Mouse (Mus musculus): ENCODE measurements at regions not wholly inside any gene's neighbourhood (a gene's known extent, or its start where the extent isn't known, plus 50 kb on each side); places are given as distances from the start of the nearest gene placed in this dataset.

DNA sequence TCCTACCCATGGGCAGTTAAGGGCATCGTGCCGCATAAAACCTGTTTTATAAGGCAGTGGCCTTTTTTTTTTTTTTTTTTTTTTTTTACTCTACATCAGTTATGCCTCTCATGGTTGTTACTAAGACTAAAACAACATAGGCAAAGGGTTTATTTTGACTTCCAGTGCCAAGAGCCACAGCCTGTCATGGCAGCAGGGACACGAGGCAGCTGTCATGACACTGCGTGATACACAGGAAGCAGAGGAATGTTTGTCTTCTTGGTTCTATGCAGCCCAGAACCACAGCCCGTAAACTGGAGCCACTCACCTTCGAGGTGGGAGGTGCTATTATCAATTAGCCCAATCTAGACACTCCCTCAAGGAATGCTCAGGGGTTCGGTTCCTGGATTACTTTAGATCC is 81.3 kb upstream of the Kcnk2 start:
- Histone ChIP-seq H3K27ac (no peak overlapping the region), H3K4me1 (replicated peaks; ENCODE audit: insufficient read depth, low read length) (no peaks in the 10 kb centered on the region), H3K9me3 (replicated peaks; ENCODE audit: low read length) (no peaks in the 10 kb centered on the region), H3K36me3 (ENCODE audit: insufficient read depth, low read length) (no peaks in the 10 kb centered on the region), H3K4me2 (ENCODE audit: low read length) (no peak overlapping the region), H3K4me3 (replicated peaks; ENCODE audit: low read depth, low read length) (no peak overlapping the region), H3K27me3 (ENCODE audit: insufficient read depth, low read length) (no peaks in the 10 kb centered on the region), H3K9ac (ENCODE audit: low read depth, low read length) (no peak overlapping the region)
- peak; percentile 31 for DNase-seq (ENCODE audit: low spot score)
- ATAC-seq (replicated peaks; ENCODE audit: low FRiP score, low read depth): no peak
- no peak for TF ChIP-seq CTCF (IDR thresholded peaks at IDR 0.05; ENCODE audit: low read depth)
- WGBS: 28% methylated on average over 7 of the region's 7 CpGs

DNA sequence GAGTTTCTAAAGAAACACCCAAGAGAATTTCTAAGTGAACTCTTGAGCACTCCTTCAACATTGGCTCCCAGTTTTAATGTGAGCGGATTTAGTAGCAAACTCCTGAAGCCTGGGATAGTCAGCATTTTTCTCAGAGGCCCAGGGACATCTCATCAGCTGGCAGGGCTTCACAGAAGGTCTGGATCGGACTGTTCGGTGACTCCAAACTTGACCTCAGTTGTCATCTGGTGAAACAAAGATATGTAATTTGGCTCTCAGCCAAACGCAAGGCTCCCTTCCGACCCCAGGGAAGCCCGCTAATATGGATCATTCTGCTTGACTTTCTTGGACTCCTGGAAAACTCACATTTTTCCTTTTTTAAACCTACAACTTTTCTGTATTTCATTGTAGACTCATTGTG is 76.0 kb upstream of the Kcnk2 start:
- H3K36me3 ChIP-seq (ENCODE audit: insufficient read depth, low read length): no peaks in the 10 kb centered on the region
- ATAC-seq (replicated peaks; ENCODE audit: low FRiP score, low read depth): no peak
- no peak for DNase-seq (ENCODE audit: low spot score)
- H3K4me1 ChIP-seq (replicated peaks; ENCODE audit: insufficient read depth, low read length): no peaks in the 10 kb centered on the region
- H3K4me2 ChIP-seq (ENCODE audit: low read length): no peak overlapping the region
- no peak overlapping the region for H3K27ac ChIP-seq
- no peak for TF ChIP-seq CTCF (IDR thresholded peaks at IDR 0.05; ENCODE audit: low read depth)
- no peaks in the 10 kb centered on the region for H3K9me3 ChIP-seq (replicated peaks; ENCODE audit: low read length)
- H3K9ac ChIP-seq (ENCODE audit: low read depth, low read length): no peak overlapping the region
- H3K4me3 ChIP-seq (replicated peaks; ENCODE audit: low read depth, low read length): no peak overlapping the region
- 63% methylated on average over 6 of the region's 6 CpGs for WGBS
- no peaks in the 10 kb centered on the region for H3K27me3 ChIP-seq (ENCODE audit: insufficient read depth, low read length)

DNA sequence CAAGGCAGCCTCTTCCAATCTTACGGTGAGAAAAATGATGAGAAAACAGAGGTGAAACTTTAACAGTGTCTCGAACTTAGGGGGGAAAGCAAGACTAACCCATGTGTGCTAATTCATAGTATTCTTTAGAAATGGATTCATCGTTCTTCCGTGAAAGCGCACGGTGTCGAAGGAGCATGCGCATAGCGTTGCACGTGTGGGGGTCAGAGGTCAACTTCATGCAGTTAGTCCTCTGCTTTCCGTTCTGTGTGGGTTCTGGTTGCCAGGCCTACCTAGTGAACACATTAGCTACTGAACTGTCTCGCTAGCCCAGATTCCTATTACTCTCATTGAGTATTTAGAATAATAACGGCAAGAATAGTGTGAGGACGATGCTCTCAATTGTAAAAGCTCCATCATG is 74.7 kb upstream of the Kcnk2 start:
- Histone ChIP-seq H3K9ac (ENCODE audit: low read depth, low read length) (no peak overlapping the region), H3K4me1 (replicated peaks; ENCODE audit: insufficient read depth, low read length) (no peaks in the 10 kb centered on the region), H3K4me3 (replicated peaks; ENCODE audit: low read depth, low read length) (no peak overlapping the region), H3K27me3 (ENCODE audit: insufficient read depth, low read length) (no peaks in the 10 kb centered on the region), H3K36me3 (ENCODE audit: insufficient read depth, low read length) (no peaks in the 10 kb centered on the region), H3K27ac (no peak overlapping the region), H3K9me3 (replicated peaks; ENCODE audit: low read length) (no peaks in the 10 kb centered on the region), H3K4me2 (ENCODE audit: low read length) (no peak overlapping the region)
- no peak for ATAC-seq (replicated peaks; ENCODE audit: low FRiP score, low read depth)
- 96% methylated on average over 14 of the region's 14 CpGs for WGBS
- no peak for TF ChIP-seq CTCF (IDR thresholded peaks at IDR 0.05; ENCODE audit: low read depth)
- DNase-seq (ENCODE audit: low spot score): no peak

DNA sequence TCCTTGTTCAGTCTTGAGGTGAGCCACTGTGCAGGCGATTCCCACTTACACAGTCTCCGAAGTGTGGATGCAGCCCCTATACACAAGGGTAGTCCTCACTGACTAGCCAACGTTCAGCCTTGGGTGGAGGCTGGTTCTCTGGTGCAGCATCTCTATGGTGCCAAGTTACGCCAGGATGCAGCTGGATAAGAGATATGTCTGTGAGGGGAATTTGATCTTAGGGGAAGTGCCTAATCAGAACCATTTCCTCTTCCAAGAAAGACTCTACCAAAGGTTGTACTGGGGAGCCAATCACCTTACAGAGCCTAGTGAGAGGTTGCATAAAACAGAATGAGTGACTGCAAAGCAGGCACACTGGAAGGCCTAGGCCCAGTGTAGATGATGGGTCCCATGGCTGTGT is 71.0 kb upstream of the Kcnk2 start:
- DNase-seq (ENCODE audit: low spot score): no peak

DNA sequence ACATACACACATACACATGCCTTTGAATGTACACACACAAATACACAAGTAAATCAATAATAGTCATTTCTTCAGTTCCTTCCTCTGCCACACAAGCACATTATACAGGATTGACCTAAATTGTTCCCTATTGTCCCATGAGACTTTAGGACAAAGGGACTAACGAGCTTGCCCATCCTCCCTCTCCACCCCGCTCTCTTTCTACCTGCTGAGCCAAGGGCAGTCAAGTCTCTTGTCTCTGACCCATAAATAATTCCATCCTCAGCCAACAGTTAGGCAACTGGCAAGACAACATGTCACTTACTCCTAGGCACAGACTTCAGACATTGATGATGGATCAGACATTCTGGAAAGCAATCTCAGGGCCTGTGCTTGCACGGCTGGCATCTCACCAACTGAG is 56.3 kb upstream of the Kcnk2 start:
- no peaks in the 10 kb centered on the region for H3K36me3 ChIP-seq (ENCODE audit: insufficient read depth, low read length)
- WGBS: 84% methylated on average over 3 of the region's 3 CpGs
- no peak for DNase-seq (ENCODE audit: low spot score)
- H3K9ac ChIP-seq (ENCODE audit: low read depth, low read length): no peak overlapping the region
- ATAC-seq (replicated peaks; ENCODE audit: low FRiP score, low read depth): no peak
- no peak overlapping the region for H3K4me3 ChIP-seq (replicated peaks; ENCODE audit: low read depth, low read length)
- no peak overlapping the region for H3K4me2 ChIP-seq (ENCODE audit: low read length)
- H3K9me3 ChIP-seq (replicated peaks; ENCODE audit: low read length): no peaks in the 10 kb centered on the region
- H3K4me1 ChIP-seq (replicated peaks; ENCODE audit: insufficient read depth, low read length): no peaks in the 10 kb centered on the region
- no peak for TF ChIP-seq CTCF (IDR thresholded peaks at IDR 0.05; ENCODE audit: low read depth)
- no peaks in the 10 kb centered on the region for H3K27me3 ChIP-seq (ENCODE audit: insufficient read depth, low read length)
- no peak overlapping the region for H3K27ac ChIP-seq

More for the DNA sequence above, 71.0 kb upstream of the Kcnk2 start:
- no peak overlapping the region for H3K27ac ChIP-seq
- no peak for ATAC-seq (replicated peaks; ENCODE audit: low FRiP score, low read depth)
- H3K4me1 ChIP-seq (replicated peaks; ENCODE audit: insufficient read depth, low read length): no peaks in the 10 kb centered on the region
- TF ChIP-seq CTCF (IDR thresholded peaks at IDR 0.05; ENCODE audit: low read depth): no peak
- H3K36me3 ChIP-seq (ENCODE audit: insufficient read depth, low read length): no peaks in the 10 kb centered on the region
- no peak overlapping the region for H3K4me3 ChIP-seq (replicated peaks; ENCODE audit: low read depth, low read length)
- no peak overlapping the region for H3K4me2 ChIP-seq (ENCODE audit: low read length)
- no peaks in the 10 kb centered on the region for H3K9me3 ChIP-seq (replicated peaks; ENCODE audit: low read length)
- H3K27me3 ChIP-seq (ENCODE audit: insufficient read depth, low read length): no peaks in the 10 kb centered on the region
- WGBS: 84% methylated on average over 4 of the region's 4 CpGs
- no peak overlapping the region for H3K9ac ChIP-seq (ENCODE audit: low read depth, low read length)
